Mouse (Mus musculus) embryo, embryonic 10 days (tissue): Measurements from ENCODE around the gene Etv6.

Experiments used
- DNase-seq: peaks from one replicate; pipeline ENCODE4 v3.0.0-alpha.2; 2015; ENCODE audit warnings: low spot score

Etv6 gene

GRCm38 (mm10) chr6:134256369-134256768 is 220.9 kb downstream of the Etv6 start:
- no peak for DNase-seq

GRCm38 (mm10) chr6:134259913-134260312 is 224.4 kb downstream of the Etv6 start:
- DNase-seq, result no peak

GRCm38 (mm10) chr6:134261904-134262303 is 226.4 kb downstream of the Etv6 start:
- DNase-seq, result no peak

GRCm38 (mm10) chr6:134262383-134262782 is 226.9 kb downstream of the Etv6 start:
- DNase-seq, result no peak

GRCm38 (mm10) chr6:134262911-134263607 is 227.6 kb downstream of the Etv6 start:
- no peak for DNase-seq

GRCm38 (mm10) chr6:134273884-134274283 is 238.4 kb downstream of the Etv6 start:
- no peak for DNase-seq

GRCm38 (mm10) chr6:134276954-134277353 is 241.5 kb downstream of the Etv6 start:
- DNase-seq, result no peak

GRCm38 (mm10) chr6:134282095-134282494 is 246.6 kb downstream of the Etv6 start:
- DNase-seq, result no peak

GRCm38 (mm10) chr6:134291823-134292222 is 256.3 kb downstream of the Etv6 start:
- no peak for DNase-seq

GRCm38 (mm10) chr6:134292404-134292803 is 256.9 kb downstream of the Etv6 start:
- no peak for DNase-seq

- DNase-seq, result no peak
These were observed 258.4 kb downstream of the Etv6 start for GRCm38 (mm10) chr6:134293615-134294508.

- DNase-seq, result no peak
These were observed 262.6 kb downstream of the Etv6 start for GRCm38 (mm10) chr6:134297884-134298619.

GRCm38 (mm10) chr6:134301951-134302350 is 266.5 kb downstream of the Etv6 start:
- DNase-seq, result no peak

GRCm38 (mm10) chr6:134311346-134311745 is 275.8 kb downstream of the Etv6 start:
- DNase-seq, result peak; percentile 30

- no peak for DNase-seq
These were observed 277.1 kb downstream of the Etv6 start for GRCm38 (mm10) chr6:134312571-134312970.

- DNase-seq, result no peak
These were observed 281.9 kb downstream of the Etv6 start for GRCm38 (mm10) chr6:134317371-134317770.
